11 mouse cellular contexts compared by ENCODE assay signal in genomic region chr3:88923989-88924591, GRCm38 (mm10). TPM values are rescaled to one million over a fixed set of nuclear protein-coding genes. Genes with fewer than 3 reads are reported as not detected.
DNase-seq lines count a peak whose midpoint lies in the region; ATAC-seq and TF ChIP-seq lines count a peak whose summit lies in the region.
"Had no signal": no experiment of that assay in that cellular context is flagged by ENCODE, and none has a peak within 500 bp of the region (broad histone marks: within the 10 kb centered on the region; RNA-seq: fewer than 3 reads in every experiment).

No protein-coding gene starts in this region.

- peak overlapping the region; percentile 22; the same call in 1 of the 2 replicates for H3K27ac ChIP-seq in heart, embryonic 11.5 days (ENCODE audit: low read depth, low read length)
- H3K27ac ChIP-seq in MEL (ENCODE audit: control insufficient read depth, low read depth, low read length), result peak overlapping the region; percentile 89
- H3K27ac ChIP-seq: limb, embryonic 12.5 days had no signal

- no peak for DNase-seq in heart, postnatal 25 days (ENCODE audit: low spot score)
- DNase-seq in MEL (ENCODE audit: low read depth, low spot score), result peak; percentile 95
- DNase-seq in adrenal gland, postnatal 25 days, result peak; percentile 59
- peak; percentile 45 to 50 for DNase-seq in heart, postnatal 14 days
- no peak for DNase-seq in embryo, embryonic 11 days
- DNase-seq: cerebellum, adult 11-12 months; lung, adult 18-20 months had no signal

- ATAC-seq in heart, embryonic 11.5 days (replicated peaks; ENCODE audit: insufficient number of reproducible peaks, low FRiP score, low TSS enrichment), result no peak
- ATAC-seq in activated CD4-positive, CD25-positive, alpha-beta regulatory T cell, adult 4 months, result no peak

- no peak for TF ChIP-seq RAD21 in MEL (IDR thresholded peaks at IDR 0.05; ENCODE audit: low read depth, low read length)

- TF ChIP-seq POLR2A in MEL (IDR thresholded peaks at IDR 0.05; ENCODE audit: control insufficient read depth in 1 of 2, insufficient read depth in 1 of 2, low read depth in 1 of 2, low read length in 2 of 2, poor library complexity in 1 of 2), result no peak; a peak in 1 of 4 replicates

- H3K4me3 ChIP-seq in heart, embryonic 11.5 days (ENCODE audit: low read depth, low read length), result no peak overlapping the region
- no peak overlapping the region for H3K4me3 ChIP-seq in MEL (ENCODE audit: control insufficient read depth in 1 of 2, insufficient read depth in 1 of 2, low read depth in 2 of 2, low read length in 2 of 2)
- H3K4me3 ChIP-seq: limb, embryonic 12.5 days; megakaryocyte, embryonic 14.5 days had no signal

- H3K36me3 ChIP-seq in heart, embryonic 11.5 days (ENCODE audit: control insufficient read depth, insufficient read depth, low read length), result peaks cover 30% of the 10 kb centered on the region
- peaks cover 24 to 28% of the 10 kb centered on the region in 2 experiments for H3K36me3 ChIP-seq in MEL (ENCODE audit: control insufficient read depth in 1 of 2, insufficient read depth in 2 of 2, low read length in 2 of 2)

- 0 out of 2 replicates have a peak, but pooled peaks cover 4% of the 10 kb centered on the region for H3K4me1 ChIP-seq in heart, embryonic 11.5 days (ENCODE audit: control insufficient read depth, insufficient read depth, low read length)
- H3K4me1 ChIP-seq in MEL (ENCODE audit: control insufficient read depth in 1 of 2, insufficient read depth in 2 of 2, low read length in 2 of 2), result peaks cover 12 to 24% of the 10 kb centered on the region in 2 experiments
- H3K4me1 ChIP-seq: limb, embryonic 12.5 days; megakaryocyte, embryonic 14.5 days had no signal

- intact Hi-C loops in heart, postnatal 25 days (cut with DNase I), result no loop called here
- intact Hi-C loops in heart, postnatal 14 days (cut with DNase I), result no loop called here

- no peaks in the 10 kb centered on the region for H3K9me3 ChIP-seq in heart, embryonic 11.5 days (replicated peaks; ENCODE audit: control insufficient read depth, low read length)
- H3K9me3 ChIP-seq in MEL (replicated peaks; ENCODE audit: insufficient read depth, low read length), result no peaks in the 10 kb centered on the region

- H3K9ac ChIP-seq in heart, embryonic 11.5 days (ENCODE audit: low read depth, low read length), result no peak overlapping the region
- peak overlapping the region; percentile 29 for H3K9ac ChIP-seq in MEL (ENCODE audit: control insufficient read depth, low read depth, low read length, poor library complexity, severe bottlenecking)
- H3K9ac ChIP-seq: limb, embryonic 12.5 days had no signal

- peak; percentile 65 to 90 for TF ChIP-seq EP300 in MEL (IDR thresholded peaks at IDR 0.05; ENCODE audit: low read depth in 1 of 2, low read length in 2 of 2)

- WGBS in heart, embryonic 11.5 days (ENCODE audit: insufficient replicate concordance), result 69% methylated on average over 8 of the region's 8 CpGs

- H3K4me2 ChIP-seq in heart, embryonic 11.5 days, result no peak overlapping the region
- H3K4me2 ChIP-seq: limb, embryonic 12.5 days had no signal

- no peaks in the 10 kb centered on the region for H3K27me3 ChIP-seq in heart, embryonic 11.5 days (ENCODE audit: control insufficient read depth, insufficient read depth, low read length)
- H3K27me3 ChIP-seq in MEL (ENCODE audit: control insufficient read depth in 1 of 2, insufficient read depth in 2 of 2, low read length in 2 of 2), result no peaks in the 10 kb centered on the region
- H3K27me3 ChIP-seq: limb, embryonic 12.5 days; megakaryocyte, embryonic 14.5 days had no signal

- TF ChIP-seq CTCF in MEL (IDR thresholded peaks at IDR 0.05 in 2 of 3, conservative IDR thresholded peaks at IDR 0.05 in 1 of 3; ENCODE audit: control insufficient read depth in 1 of 3, insufficient read depth in 1 of 3, low read depth in 2 of 3, low read length in 3 of 3, poor library complexity in 1 of 3, severe bottlenecking in 1 of 3), result no peak

- H3K79me2 ChIP-seq in MEL (ENCODE audit: control insufficient read depth, insufficient read depth, low read length, poor library complexity), result no peaks in the 10 kb centered on the region

TF ChIP-seq in MEL, 35 proteins besides CTCF, POLR2A, EP300 and RAD21 (continues in another document):
- TF ChIP-seq MAZ (IDR thresholded peaks at IDR 0.05; ENCODE audit: low read depth, low read length) (peak; percentile 81; the same call in 1 of the 2 replicates), JUND (IDR thresholded peaks at IDR 0.05; ENCODE audit: low read depth, low read length) (no peak), SMC3 (IDR thresholded peaks at IDR 0.05; ENCODE audit: low read depth, low read length) (no peak; the same call in 1 of the 2 replicates), MEF2A (IDR thresholded peaks at IDR 0.05; ENCODE audit: extremely low read depth, insufficient replicate concordance, low read depth, low read length, poor library complexity, severe bottlenecking) (no peak), ETS1 (IDR thresholded peaks at IDR 0.05; ENCODE audit: low read depth, low read length) (peak; percentile 88), ELF1 (IDR thresholded peaks at IDR 0.05; ENCODE audit: low read depth, low read length) (no peak), KAT2A (conservative IDR thresholded peaks at IDR 0.05; ENCODE audit: low read depth, low read length) (no peak), ZNF384 (IDR thresholded peaks at IDR 0.05; ENCODE audit: low read depth, low read length) (peak; percentile 96), USF1 (IDR thresholded peaks at IDR 0.05; ENCODE audit: low read depth, low read length) (no peak), GABPA (IDR thresholded peaks at IDR 0.05; ENCODE audit: low read depth, low read length) (no peak), TCF12 (IDR thresholded peaks at IDR 0.05; ENCODE audit: low read depth, low read length) (peak; percentile 93), RCOR1 (IDR thresholded peaks at IDR 0.05; ENCODE audit: low read depth, low read length) (peak; percentile 97), POLR2AphosphoS5 (IDR thresholded peaks at IDR 0.05; ENCODE audit: borderline replicate concordance, low read depth, low read length) (no peak), GATA1 (IDR thresholded peaks at IDR 0.05; ENCODE audit: low read depth, low read length) (peak; percentile 92), NRF1 (IDR thresholded peaks at IDR 0.05; ENCODE audit: insufficient read depth, low read depth, low read length, poor library complexity, severe bottlenecking) (0 out of 2 replicates have a peak, but pooled peaks have one; percentile 9), ZC3H11A (IDR thresholded peaks at IDR 0.05; ENCODE audit: low read depth, low read length) (no peak), USF2 (IDR thresholded peaks at IDR 0.05; ENCODE audit: borderline replicate concordance in 1 of 2, insufficient read depth in 1 of 2, low read depth in 1 of 2, low read length in 2 of 2) (no peak), MYC (IDR thresholded peaks at IDR 0.05; ENCODE audit: low read depth, low read length) (no peak), MAX (IDR thresholded peaks at IDR 0.05; ENCODE audit: low read length) (peak; percentile 50; the same call in 1 of the 2 replicates), UBTF (IDR thresholded peaks at IDR 0.05; ENCODE audit: borderline replicate concordance, insufficient read depth, low read depth, low read length) (peak; percentile 88; the same call in 1 of the 2 replicates), SIN3A (IDR thresholded peaks at IDR 0.05; ENCODE audit: low read length) (peak; percentile 95), E2F4 (IDR thresholded peaks at IDR 0.05; ENCODE audit: borderline replicate concordance, low read depth, low read length) (no peak), MXI1 (IDR thresholded peaks at IDR 0.05; ENCODE audit: low read depth, low read length) (peak; percentile 88), ZMIZ1 (IDR thresholded peaks at IDR 0.05; ENCODE audit: low read depth, low read length) (no peak), TBP (IDR thresholded peaks at IDR 0.05; ENCODE audit: low read depth, low read length) (peak; percentile 90), HCFC1 (IDR thresholded peaks at IDR 0.05; ENCODE audit: low read depth, low read length) (0 out of 2 replicates have a peak, but pooled peaks have one; percentile 42), MYB (IDR thresholded peaks at IDR 0.05; ENCODE audit: low read depth, low read length) (no peak), POLR2AphosphoS2 (IDR thresholded peaks at IDR 0.05; ENCODE audit: low read length) (no peak)

RNA-seq across cellular contexts. Expression of gene Msto1, which starts 10.3 kb away (rescaled TPM):
- polyA plus RNA-seq in heart, embryonic 11.5 days (2014; fragmentation: Nextera tagmentation; extraction: Ambion mirVana), result 56.9 and 67.0 TPM in 2 replicates
- total RNA-seq in heart, postnatal 25 days (2021), result 10 to 100 TPM; 14.3 to 14.7 TPM
- total RNA-seq in MEL (2012; rRNA removed), result 70.6 and 82.6 TPM in 2 replicates
- polyA plus RNA-seq in MEL (2012; ENCODE audit: insufficient read depth in 1 of 2, insufficient read length in 2 of 2, low read depth in 1 of 2, low replicate concordance in 2 of 2, missing spikeins in 1 of 2), result 100 to 1,000 TPM in 1 of 2 experiments, not detected in 1; 101 TPM
- 22.9 and 24.5 TPM in 2 replicates for total RNA-seq in adrenal gland, postnatal 25 days (2021)
- total RNA-seq in heart, postnatal 14 days (2021), result 10 to 100 TPM; 14.9 TPM
- polyA plus RNA-seq in activated CD4-positive, CD25-positive, alpha-beta regulatory T cell, adult 4 months (2017; shearing (Covaris generic)), result 10 to 100 TPM; 23.7 to 30.8 TPM

RNA-seq across cellular contexts. Expression of gene Ash1l, which starts 26.3 kb away (rescaled TPM):
- polyA plus RNA-seq in heart, embryonic 11.5 days (2014; fragmentation: Nextera tagmentation; extraction: Ambion mirVana), result 14.1 and 18.0 TPM in 2 replicates
- total RNA-seq in heart, postnatal 25 days (2021), result 10 to 100 TPM; 32.0 to 37.0 TPM
- 9.6 and 10.3 TPM in 2 replicates for total RNA-seq in MEL (2012; rRNA removed)
- polyA plus RNA-seq in MEL (2012; ENCODE audit: insufficient read depth in 1 of 2, insufficient read length in 2 of 2, low read depth in 1 of 2, low replicate concordance in 2 of 2, missing spikeins in 1 of 2), result 10 to 100 TPM; 12.8 to 22.2 TPM
- 59.8 and 60.5 TPM in 2 replicates for total RNA-seq in adrenal gland, postnatal 25 days (2021)
- 10 to 100 TPM; 41.8 to 42.2 TPM for total RNA-seq in heart, postnatal 14 days (2021)
- polyA plus RNA-seq in activated CD4-positive, CD25-positive, alpha-beta regulatory T cell, adult 4 months (2017; shearing (Covaris generic)), result 10 to 100 TPM; 32.0 to 37.4 TPM

RNA-seq across cellular contexts. Expression of gene Dap3, which starts 26.9 kb away (rescaled TPM):
- polyA plus RNA-seq in heart, embryonic 11.5 days (2014; fragmentation: Nextera tagmentation; extraction: Ambion mirVana), result 147 and 150 TPM in 2 replicates
- 100 to 1,000 TPM; 138 to 145 TPM for total RNA-seq in heart, postnatal 25 days (2021)
- 192 and 247 TPM in 2 replicates for total RNA-seq in MEL (2012; rRNA removed)
- 100 to 1,000 TPM in 1 of 2 experiments, not detected in 1; 293 TPM for polyA plus RNA-seq in MEL (2012; ENCODE audit: insufficient read depth in 1 of 2, insufficient read length in 2 of 2, low read depth in 1 of 2, low replicate concordance in 2 of 2, missing spikeins in 1 of 2)
- 119 and 141 TPM in 2 replicates for total RNA-seq in adrenal gland, postnatal 25 days (2021)
- 100 to 1,000 TPM; 116 to 126 TPM for total RNA-seq in heart, postnatal 14 days (2021)
- 100 to 1,000 TPM; 122 to 130 TPM for polyA plus RNA-seq in activated CD4-positive, CD25-positive, alpha-beta regulatory T cell, adult 4 months (2017; shearing (Covaris generic))

Comparison
In these comparisons a context has a peak if more than half of its experiments do, and no peak if none do; other contexts are left out.
1. DNase-seq: peak in MEL (single experiment), adrenal gland, postnatal 25 days (single experiment) and heart, postnatal 14 days (2 of 2); none in heart, postnatal 25 days (single experiment) and embryo, embryonic 11 days (single experiment).